Mouse (Mus musculus) intestine, embryonic 15.5 days (tissue): ENCODE results near the gene Plxdc2. TPM values are rescaled to one million over a fixed set of nuclear protein-coding genes. Genes with fewer than 3 reads are reported as not detected.

Source experiments
- ATAC-seq: fragments of 200-750 bp; cut with Nextera tagmentation; 2 replicates; pipeline ENCODE4 v1.8.0; 2017; ENCODE audit warnings: moderate TSS enrichment, moderate library complexity
- H3K27ac ChIP-seq: fragments of 300-500 bp; sonication (generic); 2 replicates; pipeline ENCODE4 v1.5.1; 2015; ENCODE audit warnings: mild to moderate bottlenecking, inconsistent platforms
- H3K27me3 ChIP-seq: fragments of 300-500 bp; sonication (generic); replicated peaks from 2 replicates; pipeline ENCODE4 v1.6.1; 2015; ENCODE audit warnings: inconsistent platforms
- H3K36me3 ChIP-seq: fragments of 300-500 bp; sonication (generic); 2 replicates; pipeline ENCODE4 v1.6.1; 2015; ENCODE audit warnings: inconsistent platforms
- H3K4me1 ChIP-seq: fragments of 300-500 bp; sonication (generic); replicated peaks from 2 replicates; pipeline ENCODE4 v1.6.1; 2015; ENCODE audit warnings: inconsistent platforms
- H3K4me2 ChIP-seq: fragments of 300-500 bp; sonication (generic); replicated peaks from 2 replicates; pipeline ENCODE4 v1.6.1; 2015; ENCODE audit warnings: mild to moderate bottlenecking, inconsistent platforms
- H3K4me3 ChIP-seq: fragments of 300-500 bp; sonication (generic); replicated peaks from 2 replicates; pipeline ENCODE4 v1.5.1; 2015; ENCODE audit warnings: inconsistent platforms
- H3K9ac ChIP-seq: fragments of 300-500 bp; sonication (generic); 2 replicates; pipeline ENCODE4 v1.6.1; 2015; ENCODE audit warnings: inconsistent platforms
- H3K9me3 ChIP-seq: fragments of 300-500 bp; sonication (generic); 2 replicates; pipeline ENCODE4 v1.6.1; 2016; ENCODE audit warnings: inconsistent platforms
- WGBS: fragments of 180-500 bp; shearing (Covaris S2); methylation state at CpG from one replicate; pipeline ENCODE4 v1.1.7; 2015; 5-methylcytosine and 5-hydroxymethylcytosine counted together
- polyA plus RNA-seq: library from polyadenylated mRNA; unstranded; fragments of >200 nt; fragmentation: Nextera tagmentation; extraction: Ambion mirVana; gene quantifications from 2 replicates; pipeline ENCODE4 v1.2.1, GENCODE M21; 2015

Plxdc2 gene
- polyA plus RNA-seq, 1 experiment from 2014 or later = 17.4 TPM

DNA sequence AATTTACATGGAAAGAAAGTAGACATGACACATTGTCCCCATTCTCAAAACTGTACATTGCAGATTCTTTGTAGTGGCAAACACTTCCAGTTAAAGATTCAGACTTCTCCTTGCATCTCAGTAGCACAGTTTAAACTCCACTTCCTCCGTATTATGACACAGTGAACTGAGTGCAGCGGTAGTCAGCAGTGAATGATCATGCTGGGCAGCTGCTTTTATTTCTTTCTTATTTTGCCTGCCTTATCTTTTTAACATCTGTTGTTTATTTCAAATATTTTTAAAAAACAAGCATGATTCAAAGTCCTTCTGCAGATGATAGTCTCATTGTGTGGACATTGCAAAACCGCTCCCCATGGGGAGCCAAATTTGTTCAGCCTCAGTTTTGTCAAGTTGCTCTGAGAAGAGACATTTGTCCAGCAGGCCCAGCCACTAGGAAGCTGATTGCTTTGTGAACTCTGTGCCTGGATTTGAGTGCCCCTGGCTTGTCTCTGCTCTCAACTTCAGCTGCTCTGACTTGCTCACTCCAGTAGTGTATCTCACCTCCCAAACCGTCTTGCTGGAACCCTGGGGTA lies 9.8 kb downstream of the Plxdc2 start:
- no peaks in the 10 kb centered on the region for H3K36me3 ChIP-seq
- H3K4me1 ChIP-seq = no peaks in the 10 kb centered on the region
- no peaks in the 10 kb centered on the region for H3K27me3 ChIP-seq
- 63% methylated on average over 4 of the region's 4 CpGs for WGBS
- H3K27ac ChIP-seq = no peak overlapping the region
- H3K4me2 ChIP-seq = no peak overlapping the region
- H3K9me3 ChIP-seq = no peaks in the 10 kb centered on the region
- no peak overlapping the region for H3K9ac ChIP-seq
- no peak for ATAC-seq
- no peak overlapping the region for H3K4me3 ChIP-seq

DNA sequence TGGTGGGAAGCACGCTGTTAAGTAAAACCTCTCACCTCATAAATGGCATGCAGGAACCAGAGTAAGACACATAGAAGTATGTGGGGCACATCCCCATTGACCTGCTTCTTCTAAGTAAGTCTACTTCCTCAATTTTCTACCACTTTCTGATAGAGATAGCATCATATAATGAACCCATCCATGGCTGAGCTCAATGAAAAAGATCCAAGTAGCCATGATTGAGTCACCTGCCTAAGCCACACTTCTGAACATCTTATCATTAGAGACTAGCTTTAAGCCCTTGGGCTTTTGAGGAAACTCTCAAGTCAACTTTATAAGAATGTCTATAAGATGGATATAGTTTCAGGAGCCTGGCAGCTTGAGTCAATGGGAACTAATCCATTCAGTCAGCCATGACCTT lies 14.3 kb downstream of the Plxdc2 start:
- no peak for ATAC-seq
- 87% methylated on average over 1 of the region's 1 CpGs for WGBS
- H3K9ac ChIP-seq = no peak overlapping the region

DNA sequence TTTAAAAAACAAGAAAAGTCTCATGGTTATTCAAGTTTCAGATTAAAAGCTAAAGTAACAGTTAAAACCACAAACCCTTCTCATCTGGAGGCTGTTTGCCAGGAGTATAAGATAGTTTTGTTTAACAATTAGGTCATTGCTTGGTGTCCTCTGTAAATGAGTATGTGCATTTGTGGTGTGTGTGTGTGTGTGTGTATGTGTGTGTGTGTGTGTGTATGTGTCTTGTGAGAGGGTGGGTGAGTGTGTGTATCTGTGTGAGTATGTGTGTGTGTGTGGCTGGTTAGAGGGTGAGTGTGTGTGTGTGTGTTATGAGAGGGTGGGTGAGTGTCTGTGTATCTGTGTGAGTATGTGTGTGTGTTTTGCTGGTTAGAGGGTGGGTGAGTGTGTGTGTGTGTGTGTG lies 18.2 kb downstream of the Plxdc2 start:
- Histone ChIP-seq H3K27me3 (no peaks in the 10 kb centered on the region), H3K4me2 (no peak overlapping the region), H3K36me3 (no peaks in the 10 kb centered on the region), H3K9me3 (no peaks in the 10 kb centered on the region), H3K27ac (no peak overlapping the region), H3K4me1 (no peaks in the 10 kb centered on the region), H3K4me3 (no peak overlapping the region), H3K9ac (no peak overlapping the region)
- no peak for ATAC-seq

More for the DNA sequence above, 14.3 kb downstream of the Plxdc2 start:
- no peak overlapping the region for H3K27ac ChIP-seq
- H3K36me3 ChIP-seq = no peaks in the 10 kb centered on the region
- H3K9me3 ChIP-seq = no peaks in the 10 kb centered on the region
- H3K4me3 ChIP-seq = no peak overlapping the region
- H3K4me1 ChIP-seq = no peaks in the 10 kb centered on the region
- H3K27me3 ChIP-seq = no peaks in the 10 kb centered on the region
- no peak overlapping the region for H3K4me2 ChIP-seq

DNA sequence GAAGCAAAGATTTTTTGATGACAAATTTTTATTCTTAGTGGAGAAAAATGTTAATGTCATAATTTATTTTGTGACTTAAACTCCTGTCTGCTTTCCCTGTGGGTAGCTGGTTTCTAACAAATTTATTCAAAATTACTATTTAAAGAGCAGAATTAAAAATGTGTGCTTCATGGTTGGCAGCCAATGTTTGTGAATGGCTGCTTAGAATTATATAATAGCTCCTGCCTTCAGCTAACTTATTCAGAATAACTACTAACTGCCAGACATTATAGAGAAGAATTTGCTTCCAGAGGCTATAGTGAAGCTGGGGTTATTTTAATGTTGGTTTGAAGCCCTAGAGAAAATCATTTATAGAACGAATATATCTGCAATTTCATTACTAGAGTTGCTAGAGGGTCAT lies 30.1 kb downstream of the Plxdc2 start:
- WGBS = 88% methylated on average over 1 of the region's 1 CpGs
- no peaks in the 10 kb centered on the region for H3K9me3 ChIP-seq
- H3K4me2 ChIP-seq = no peak overlapping the region
- ATAC-seq = no peak
- no peak overlapping the region for H3K4me3 ChIP-seq
- H3K9ac ChIP-seq = no peak overlapping the region
- H3K27ac ChIP-seq = no peak overlapping the region
- H3K36me3 ChIP-seq = no peaks in the 10 kb centered on the region
- H3K4me1 ChIP-seq = no peaks in the 10 kb centered on the region
- H3K27me3 ChIP-seq = no peaks in the 10 kb centered on the region

DNA sequence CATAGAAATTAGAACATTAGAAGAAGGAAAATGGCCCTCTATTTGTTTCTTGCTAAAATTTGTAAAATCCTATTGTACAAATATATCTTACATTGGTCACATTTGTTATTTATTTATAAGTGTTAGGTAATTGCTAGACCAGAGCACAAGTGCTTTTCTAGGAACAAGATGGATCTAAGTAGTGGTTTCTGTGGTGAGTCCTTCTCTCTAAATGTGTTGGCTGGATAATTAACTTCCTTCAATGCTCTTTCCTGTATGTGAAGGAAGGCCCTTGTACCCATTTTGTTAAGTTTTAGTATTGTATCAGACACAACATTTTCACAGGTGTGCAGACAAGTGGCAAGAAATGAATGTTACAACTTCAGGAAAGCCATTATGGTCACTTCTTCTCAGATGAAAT lies 30.6 kb downstream of the Plxdc2 start:
- Histone ChIP-seq H3K9ac (no peak overlapping the region), H3K9me3 (no peaks in the 10 kb centered on the region), H3K27me3 (no peaks in the 10 kb centered on the region), H3K4me3 (no peak overlapping the region), H3K4me2 (no peak overlapping the region), H3K27ac (no peak overlapping the region), H3K4me1 (no peaks in the 10 kb centered on the region), H3K36me3 (no peaks in the 10 kb centered on the region)
- no peak for ATAC-seq

DNA sequence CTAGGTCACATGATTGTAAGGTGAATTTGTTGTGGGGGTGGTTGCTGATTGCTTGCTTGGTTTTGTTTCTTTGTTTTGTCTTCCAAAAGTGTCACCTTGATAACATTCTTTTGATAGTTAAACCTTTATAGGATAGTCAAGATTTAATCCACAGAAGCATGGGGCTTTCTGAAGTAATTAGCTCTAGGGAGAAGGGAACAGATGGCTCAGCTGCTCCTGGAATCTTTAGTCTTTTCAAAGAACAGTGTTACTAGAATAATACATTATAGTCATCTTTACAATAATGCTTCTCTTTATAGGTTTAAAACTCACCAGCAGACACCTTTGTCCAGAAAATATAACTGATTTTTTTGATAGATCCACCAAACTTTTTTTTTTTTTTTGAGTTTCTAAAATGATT lies 31.7 kb downstream of the Plxdc2 start:
- H3K36me3 ChIP-seq = no peaks in the 10 kb centered on the region
- no peak overlapping the region for H3K4me2 ChIP-seq
- H3K4me1 ChIP-seq = no peaks in the 10 kb centered on the region
- H3K9me3 ChIP-seq = no peaks in the 10 kb centered on the region
- no peak overlapping the region for H3K4me3 ChIP-seq
- no peak overlapping the region for H3K27ac ChIP-seq
- H3K9ac ChIP-seq = no peak overlapping the region
- ATAC-seq = no peak
- no peaks in the 10 kb centered on the region for H3K27me3 ChIP-seq

DNA sequence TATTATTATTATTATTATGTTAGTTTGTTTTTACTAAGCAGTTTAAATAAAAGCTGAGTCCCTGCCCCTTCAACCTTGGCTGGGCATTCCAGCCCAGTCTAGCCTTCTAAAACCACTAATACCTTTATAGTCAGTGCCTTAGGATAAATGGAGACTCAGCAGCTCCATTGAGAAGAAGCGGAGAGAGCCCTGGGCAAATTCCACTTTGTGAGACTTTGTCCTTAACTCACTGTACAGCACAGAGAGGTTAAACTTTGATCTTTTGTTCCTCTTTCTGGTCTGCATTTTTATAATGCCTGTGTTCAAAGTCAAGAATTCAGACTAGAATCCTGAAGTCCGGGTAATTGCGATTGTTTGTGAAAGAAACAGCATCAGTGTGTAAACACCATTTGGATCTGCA lies 41.4 kb downstream of the Plxdc2 start:
- H3K27ac ChIP-seq = no peak overlapping the region
- H3K9ac ChIP-seq = no peak overlapping the region
- no peaks in the 10 kb centered on the region for H3K36me3 ChIP-seq
- no peak overlapping the region for H3K4me3 ChIP-seq
- no peaks in the 10 kb centered on the region for H3K4me1 ChIP-seq
- WGBS = 80% methylated on average over 3 of the region's 3 CpGs
- no peaks in the 10 kb centered on the region for H3K9me3 ChIP-seq
- 0 out of 2 replicates have a peak, but pooled peaks have one; percentile 43 for ATAC-seq
- no peaks in the 10 kb centered on the region for H3K27me3 ChIP-seq
- no peak overlapping the region for H3K4me2 ChIP-seq

DNA sequence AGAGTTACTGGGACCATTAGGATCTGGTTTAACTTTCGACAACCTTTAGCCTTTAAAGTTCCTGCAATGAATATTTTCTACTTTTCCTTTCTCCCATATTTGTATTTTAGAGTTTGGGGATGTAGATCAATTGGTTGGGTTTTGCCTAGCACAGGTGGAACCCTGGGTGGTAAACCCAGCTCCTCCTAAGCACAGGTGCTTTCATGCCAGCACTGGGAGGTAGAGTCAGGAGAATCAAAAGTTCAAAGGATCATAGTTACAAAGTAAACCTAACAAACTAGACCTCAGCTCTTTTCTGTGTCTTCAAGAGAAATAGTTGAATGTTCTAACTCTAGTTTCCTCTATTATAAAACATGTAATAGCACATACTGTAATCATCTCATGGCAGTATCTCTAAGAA lies 41.9 kb downstream of the Plxdc2 start:
- Histone ChIP-seq H3K27me3 (no peaks in the 10 kb centered on the region), H3K9ac (no peak overlapping the region), H3K4me1 (no peaks in the 10 kb centered on the region), H3K27ac (no peak overlapping the region), H3K9me3 (no peaks in the 10 kb centered on the region), H3K4me2 (no peak overlapping the region), H3K36me3 (no peaks in the 10 kb centered on the region), H3K4me3 (no peak overlapping the region)
- no peak for ATAC-seq
- WGBS = 90% methylated on average over 1 of the region's 1 CpGs

DNA sequence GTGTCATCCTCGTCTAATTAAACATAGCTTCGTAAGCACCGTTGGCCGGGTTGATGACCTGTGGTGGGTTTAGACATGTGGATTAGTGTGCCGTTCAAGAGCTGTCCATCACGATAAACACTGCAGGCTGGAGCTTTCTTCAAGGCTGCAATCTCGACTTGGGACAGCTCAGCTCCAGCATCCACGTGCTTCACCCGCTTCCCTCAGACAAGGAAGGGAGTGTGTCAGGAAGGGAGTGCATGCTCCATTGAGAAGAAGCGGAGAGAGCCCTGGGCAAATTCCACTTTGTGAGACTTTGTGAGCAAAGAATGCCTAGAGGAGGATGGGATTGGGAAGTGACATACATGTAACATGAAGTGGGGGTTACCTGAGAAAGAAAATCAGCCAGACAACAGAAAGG lies 42.8 kb downstream of the Plxdc2 start:
- no peak for ATAC-seq
- no peaks in the 10 kb centered on the region for H3K9me3 ChIP-seq
- no peaks in the 10 kb centered on the region for H3K4me1 ChIP-seq
- H3K9ac ChIP-seq = no peak overlapping the region
- 57% methylated on average over 10 of the region's 10 CpGs for WGBS
- H3K27ac ChIP-seq = no peak overlapping the region
- no peak overlapping the region for H3K4me2 ChIP-seq
- H3K27me3 ChIP-seq = no peaks in the 10 kb centered on the region
- no peak overlapping the region for H3K4me3 ChIP-seq
- no peaks in the 10 kb centered on the region for H3K36me3 ChIP-seq

DNA sequence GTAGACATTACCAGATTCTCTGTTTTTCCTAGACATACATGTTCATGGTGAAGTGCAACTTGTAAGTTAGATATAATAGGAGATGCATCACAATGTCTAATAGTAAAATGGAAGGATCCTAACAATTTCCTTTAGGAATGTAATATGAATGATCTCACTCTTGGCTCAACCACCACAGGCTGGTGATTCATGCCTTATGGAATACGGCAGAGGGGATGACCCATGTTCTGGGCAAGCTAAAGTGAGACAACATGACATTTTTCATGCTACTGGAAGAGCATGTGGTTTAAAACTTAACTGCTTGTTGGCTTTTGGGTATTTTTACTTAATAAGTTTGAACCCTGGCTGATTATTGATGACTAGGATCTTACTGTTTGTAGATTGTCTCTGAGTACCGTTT lies 50.4 kb downstream of the Plxdc2 start:
- H3K4me1 ChIP-seq = no peaks in the 10 kb centered on the region
- no peaks in the 10 kb centered on the region for H3K36me3 ChIP-seq
- ATAC-seq = no peak
- WGBS = 54% methylated on average over 2 of the region's 2 CpGs
- H3K4me2 ChIP-seq = no peak overlapping the region
- H3K27me3 ChIP-seq = no peaks in the 10 kb centered on the region
- H3K9me3 ChIP-seq = no peaks in the 10 kb centered on the region
- no peak overlapping the region for H3K4me3 ChIP-seq
- no peak overlapping the region for H3K9ac ChIP-seq
- no peak overlapping the region for H3K27ac ChIP-seq

DNA sequence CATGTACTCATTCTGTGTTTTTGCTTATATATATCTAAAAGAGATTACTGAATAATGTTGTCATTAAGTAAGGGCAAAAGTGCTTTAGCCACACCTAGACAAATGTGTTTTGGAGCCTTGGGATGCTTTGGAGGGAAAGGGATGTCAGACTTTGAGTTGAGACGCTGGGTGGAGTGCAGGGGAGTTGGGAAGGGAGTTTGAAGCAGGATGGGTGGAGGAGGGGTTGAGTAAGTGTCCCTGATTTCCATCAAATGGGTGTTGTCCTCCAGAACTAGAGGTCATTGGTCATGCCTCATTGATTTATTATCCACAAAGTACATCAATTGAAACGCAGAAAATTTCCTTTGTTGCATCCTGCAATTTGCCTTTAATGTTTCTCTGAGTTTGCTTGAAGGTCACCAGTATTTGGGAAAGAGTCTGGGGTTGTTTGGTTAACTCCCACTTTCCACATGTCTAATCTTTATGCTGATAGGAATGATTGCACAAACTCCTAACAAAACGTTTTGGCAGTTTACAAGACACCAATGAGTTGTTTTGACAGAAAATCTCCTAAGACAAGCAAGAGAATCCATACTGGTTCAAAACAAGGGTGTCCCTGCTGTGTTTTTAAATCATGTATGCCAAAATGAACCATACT lies 58.4 kb downstream of the Plxdc2 start:
- H3K4me3 ChIP-seq = no peak overlapping the region
- H3K9me3 ChIP-seq = no peaks in the 10 kb centered on the region
- H3K4me2 ChIP-seq = no peak overlapping the region
- no peaks in the 10 kb centered on the region for H3K27me3 ChIP-seq
- no peak for ATAC-seq
- H3K9ac ChIP-seq = no peak overlapping the region
- H3K27ac ChIP-seq = no peak overlapping the region
- 13% methylated on average over 3 of the region's 3 CpGs for WGBS
- no peaks in the 10 kb centered on the region for H3K36me3 ChIP-seq
- no peaks in the 10 kb centered on the region for H3K4me1 ChIP-seq

DNA sequence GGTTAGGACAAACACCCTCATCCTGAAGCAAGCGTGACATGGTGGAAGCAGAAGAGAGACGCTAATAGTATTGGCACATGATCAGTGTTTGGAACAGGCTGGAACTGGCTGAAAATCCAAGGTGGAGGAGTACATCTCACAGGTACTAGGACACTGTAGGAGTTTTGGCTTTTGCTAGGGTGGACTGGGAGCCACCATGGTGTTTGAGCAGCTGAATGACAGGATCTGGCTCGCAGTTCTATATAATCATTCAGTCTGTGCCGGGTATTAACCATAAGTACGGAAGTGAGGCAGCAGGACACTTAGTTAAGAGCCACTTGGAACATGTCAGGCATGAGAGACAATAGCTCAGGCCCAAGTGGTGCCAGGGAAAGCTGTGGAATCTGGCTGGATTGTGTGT lies 82.9 kb downstream of the Plxdc2 start:
- Histone ChIP-seq H3K4me2 (no peak overlapping the region), H3K9ac (no peak overlapping the region), H3K36me3 (no peaks in the 10 kb centered on the region), H3K4me1 (no peaks in the 10 kb centered on the region), H3K9me3 (no peaks in the 10 kb centered on the region), H3K27ac (no peak overlapping the region), H3K4me3 (no peak overlapping the region), H3K27me3 (no peaks in the 10 kb centered on the region)
- no peak for ATAC-seq
- 89% methylated on average over 5 of the region's 5 CpGs for WGBS

DNA sequence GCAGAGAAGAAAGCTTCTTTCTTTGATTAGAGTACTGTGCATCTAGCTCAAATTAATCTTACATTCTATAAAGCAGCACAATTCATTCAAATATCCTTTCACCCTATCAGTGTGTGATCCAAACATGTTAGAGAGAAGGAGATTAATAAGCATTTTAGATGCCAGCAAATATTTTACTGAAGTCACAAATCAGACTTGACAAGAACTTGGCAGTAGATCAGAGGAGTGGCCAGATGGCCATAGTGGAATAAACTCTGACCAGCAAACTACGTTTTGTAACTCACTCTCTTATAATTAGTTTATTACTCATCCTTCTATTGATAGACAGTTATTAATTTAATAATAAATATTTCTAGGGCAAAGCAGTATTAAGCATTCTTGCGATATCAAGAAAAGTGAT lies 86.5 kb downstream of the Plxdc2 start:
- no peak overlapping the region for H3K9ac ChIP-seq
- no peaks in the 10 kb centered on the region for H3K36me3 ChIP-seq
- no peaks in the 10 kb centered on the region for H3K9me3 ChIP-seq
- 63% methylated on average over 2 of the region's 2 CpGs for WGBS
- no peak overlapping the region for H3K4me3 ChIP-seq
- H3K27ac ChIP-seq = no peak overlapping the region
- no peaks in the 10 kb centered on the region for H3K27me3 ChIP-seq
- H3K4me2 ChIP-seq = no peak overlapping the region
- H3K4me1 ChIP-seq = no peaks in the 10 kb centered on the region
- ATAC-seq = no peak
